11 mouse cellular contexts compared by ENCODE assay signal in genomic region chr10:121750175-121750574, GRCm38 (mm10). TPM values are rescaled to one million over a fixed set of nuclear protein-coding genes. Genes with fewer than 3 reads are reported as not detected.
DNase-seq lines count a peak whose midpoint lies in the region; ATAC-seq lines count a peak whose summit lies in the region.
"Had no signal": no experiment of that assay in that cellular context is flagged by ENCODE, and none has a peak within 500 bp of the region (broad histone marks: within the 10 kb centered on the region; RNA-seq: fewer than 3 reads in every experiment).

No protein-coding gene starts in this region.

- no peak overlapping the region for H3K4me3 ChIP-seq in heart, embryonic 10.5 days

- ATAC-seq in neutrophil, adult 5-6 weeks (ENCODE audit: extremely low read depth, insufficient number of reproducible peaks, low FRiP score, poor library complexity, severe bottlenecking) = peak; percentile 87
- ATAC-seq: Patski had no signal

- peak; percentile 21 for DNase-seq in adrenal gland, adult 2 months
- no peak for DNase-seq in adrenal gland, postnatal 4 days (ENCODE audit: low spot score in 2 of 2)
- DNase-seq in adrenal gland, postnatal 36 days = peak; percentile 18 to 27
- DNase-seq in left cerebral cortex, adult 9 months (ENCODE audit: low spot score in 2 of 2) = peak; percentile 55 to 72
- no peak for DNase-seq in heart, embryonic 10.5 days (ENCODE audit: low spot score)
- no peak for DNase-seq in heart, postnatal 10 days
- no peak for DNase-seq in thymus, postnatal 10 days (ENCODE audit: low spot score in 2 of 2)
- DNase-seq: cerebellum, adult 9-11 months had no signal

- intact Hi-C loops in heart, postnatal 10 days (cut with DNase I) = no loop called here

- H3K4me1 ChIP-seq in heart, embryonic 10.5 days = no peaks in the 10 kb centered on the region

- peaks cover 53% of the 10 kb centered on the region for H3K36me3 ChIP-seq in heart, embryonic 10.5 days

- H3K27ac ChIP-seq in heart, embryonic 10.5 days = no peak overlapping the region
- H3K27ac ChIP-seq: macrophage had no signal

- H3K27me3 ChIP-seq in heart, embryonic 10.5 days (ENCODE audit: insufficient read depth, poor library complexity, severe bottlenecking) = no peaks in the 10 kb centered on the region
- H3K27me3 ChIP-seq: Patski had no signal

- no peaks in the 10 kb centered on the region for H3K9me3 ChIP-seq in heart, embryonic 10.5 days

- 91% methylated on average over 12 of the region's 12 CpGs for WGBS in heart, embryonic 10.5 days

RNA-seq across cellular contexts. Expression of gene BC048403, which starts 10.4 kb away (rescaled TPM):
- total RNA-seq in adrenal gland, adult 2 months (2021) = 10 to 100 TPM in 1 of 2 experiments, 1 to 10 TPM in 1; 8.4 to 12.4 TPM
- 7.3 and 16.9 TPM in 2 replicates for polyA plus RNA-seq in adrenal gland, adult 2 months (2012; rRNA removed)
- total RNA-seq in adrenal gland, postnatal 4 days (2021) = 1 to 10 TPM; 9.7 TPM
- 10 to 100 TPM in 1 of 2 experiments, 1 to 10 TPM in 1; 9.0 to 13.3 TPM for total RNA-seq in adrenal gland, postnatal 36 days (2021)
- total RNA-seq in neutrophil, adult 5-6 weeks (2017) = 6.8 and 7.5 TPM in 2 replicates
- 3.1 and 3.9 TPM in 2 replicates for polyA plus RNA-seq in heart, embryonic 10.5 days (2016; fragmentation: Nextera tagmentation; extraction: Ambion mirVana)
- total RNA-seq in heart, postnatal 10 days (2021) = 1 to 10 TPM; 2.5 to 2.7 TPM

Comparison
In these comparisons a context has a peak if more than half of its experiments do, and no peak if none do; other contexts are left out.
1. DNase-seq: peak in adrenal gland, adult 2 months (single experiment), adrenal gland, postnatal 36 days (2 of 2) and left cerebral cortex, adult 9 months (2 of 2); none in adrenal gland, postnatal 4 days (0 of 2), heart, embryonic 10.5 days (single experiment), heart, postnatal 10 days (0 of 2) and thymus, postnatal 10 days (0 of 2).